Mouse (Mus musculus) spleen, adult 2 months (tissue): Measurements from ENCODE around the gene Lrmda.

Experiments used
- CTCF ChIP-seq: fragments of 200-500 bp; IDR thresholded peaks from 2 replicates; pipeline ENCODE4 v1.5.1; 2011; ENCODE audit warnings: mild to moderate bottlenecking, inconsistent platforms; ENCODE audit not compliant: insufficient read depth, insufficient read length, insufficient replicate concordance; ENCODE audit errors: extremely low read depth
- POLR2A ChIP-seq: fragments of 200-500 bp; IDR thresholded peaks from 2 replicates; pipeline ENCODE4 v1.6.1; 2011; ENCODE audit warnings: low read depth, low read length, inconsistent platforms

- TF ChIP-seq CTCF (no peak), POLR2A (no peak)
Observed at GRCm38 (mm10) chr14:22494290-22494689, 474.8 kb downstream of the Lrmda start.
